Mouse (Mus musculus): Measurements from ENCODE around the gene Lcp1. TPM values are rescaled to one million over a fixed set of nuclear protein-coding genes. Genes with fewer than 3 reads are reported as not detected.

Lcp1 gene
- polyA plus RNA-seq, 1 experiment from 2014 or later = 10.4 TPM

- Histone ChIP-seq H3K27ac (ENCODE audit: low read depth, low read length) (no peak overlapping the region), H3K27me3 (replicated peaks; ENCODE audit: control insufficient read depth, insufficient read depth, low read length) (no peaks in the 10 kb centered on the region), H3K9ac (ENCODE audit: low read depth, low read length) (no peak overlapping the region), H3K4me1 (ENCODE audit: control insufficient read depth, insufficient read depth, low read depth, low read length) (no peaks in the 10 kb centered on the region), H3K4me3 (ENCODE audit: low read length) (no peak overlapping the region), H3K4me2 (ENCODE audit: low read length) (no peak overlapping the region), H3K9me3 (ENCODE audit: control insufficient read depth, low read length) (no peaks in the 10 kb centered on the region), H3K36me3 (ENCODE audit: control insufficient read depth, insufficient read depth, low read length) (no peaks in the 10 kb centered on the region)
- ATAC-seq = no peak
- 90% methylated on average over 8 of the region's 8 CpGs for WGBS
Measured at GRCm38 (mm10) chr14:75174296-75174695, 43.4 kb downstream of the Lcp1 start.

DNA sequence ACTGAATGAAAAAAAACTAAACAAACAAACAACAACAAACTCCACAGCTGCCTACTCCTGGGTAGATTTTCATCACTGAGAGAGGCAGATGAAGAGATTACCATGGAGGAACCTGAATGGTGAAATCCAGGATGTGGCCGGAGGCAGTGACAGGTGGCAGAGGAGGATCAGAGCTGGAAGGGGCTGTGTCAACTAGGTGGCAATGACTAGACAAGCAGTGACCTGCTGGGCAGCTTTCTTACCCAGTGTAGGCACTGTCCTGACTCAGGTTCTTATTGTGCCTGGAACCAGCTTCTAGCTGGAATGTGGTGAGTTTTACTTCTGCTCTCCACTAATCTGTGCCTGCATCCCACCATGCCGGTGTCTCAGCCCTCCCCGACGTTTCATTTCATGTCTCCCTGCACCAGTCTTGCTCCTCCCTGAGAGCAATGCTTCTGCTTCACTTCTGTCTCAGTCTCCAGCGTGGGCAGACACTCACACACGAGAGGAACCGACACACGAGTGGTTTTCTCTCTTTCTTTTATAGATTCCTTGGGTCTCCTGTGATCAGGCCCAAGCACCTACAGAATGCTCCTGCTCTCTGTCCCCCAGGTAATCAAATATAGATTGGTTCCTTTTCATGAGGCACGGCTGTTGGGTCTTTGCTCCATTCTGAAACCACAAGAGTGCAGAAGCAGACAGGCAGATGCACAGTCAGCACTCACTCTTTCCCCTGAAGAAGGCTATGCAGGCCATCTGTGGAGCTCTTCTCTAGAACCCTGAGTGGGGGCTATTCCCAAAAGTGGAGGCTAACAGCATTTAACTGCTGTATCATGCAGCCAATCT lies 44.0 kb downstream of the Lcp1 start:
- no peaks in the 10 kb centered on the region for H3K36me3 ChIP-seq (ENCODE audit: control insufficient read depth, insufficient read depth, low read length)
- no peak overlapping the region for H3K4me2 ChIP-seq (ENCODE audit: low read length)
- H3K9ac ChIP-seq (ENCODE audit: low read depth, low read length) = no peak overlapping the region
- H3K27ac ChIP-seq (ENCODE audit: low read depth, low read length) = no peak overlapping the region
- 88% methylated on average over 9 of the region's 9 CpGs for WGBS
- no peaks in the 10 kb centered on the region for H3K9me3 ChIP-seq (ENCODE audit: control insufficient read depth, low read length)
- ATAC-seq = no peak
- H3K27me3 ChIP-seq (replicated peaks; ENCODE audit: control insufficient read depth, insufficient read depth, low read length) = no peaks in the 10 kb centered on the region
- no peaks in the 10 kb centered on the region for H3K4me1 ChIP-seq (ENCODE audit: control insufficient read depth, insufficient read depth, low read depth, low read length)
- H3K4me3 ChIP-seq (ENCODE audit: low read length) = no peak overlapping the region

DNA sequence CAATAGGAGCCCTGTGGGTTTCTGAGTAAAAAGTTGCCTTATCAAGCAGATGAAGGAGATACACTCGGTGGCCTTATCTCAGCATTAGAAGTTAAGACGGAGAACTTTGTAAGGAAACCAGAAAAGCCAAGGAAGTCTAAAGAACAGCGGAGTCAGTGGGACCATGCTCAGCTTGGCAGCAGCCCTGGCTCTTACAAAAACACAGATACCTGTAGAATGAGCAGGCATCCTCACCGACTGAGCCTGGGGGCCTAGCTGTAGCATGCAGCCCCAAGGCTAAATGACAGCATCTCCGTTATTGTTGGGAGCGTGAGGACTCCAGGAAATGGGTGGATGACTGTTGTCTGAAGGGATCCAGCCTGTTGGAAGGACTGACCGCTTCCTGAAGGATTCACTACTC lies 44.9 kb downstream of the Lcp1 start:
- Histone ChIP-seq H3K4me3 (ENCODE audit: low read length) (no peak overlapping the region), H3K9me3 (ENCODE audit: control insufficient read depth, low read length) (no peaks in the 10 kb centered on the region), H3K27ac (ENCODE audit: low read depth, low read length) (no peak overlapping the region), H3K4me1 (ENCODE audit: control insufficient read depth, insufficient read depth, low read depth, low read length) (no peaks in the 10 kb centered on the region), H3K27me3 (replicated peaks; ENCODE audit: control insufficient read depth, insufficient read depth, low read length) (no peaks in the 10 kb centered on the region), H3K36me3 (ENCODE audit: control insufficient read depth, insufficient read depth, low read length) (no peaks in the 10 kb centered on the region), H3K4me2 (ENCODE audit: low read length) (no peak overlapping the region), H3K9ac (ENCODE audit: low read depth, low read length) (no peak overlapping the region)
- 87% methylated on average over 7 of the region's 7 CpGs for WGBS
- no peak for ATAC-seq

DNA sequence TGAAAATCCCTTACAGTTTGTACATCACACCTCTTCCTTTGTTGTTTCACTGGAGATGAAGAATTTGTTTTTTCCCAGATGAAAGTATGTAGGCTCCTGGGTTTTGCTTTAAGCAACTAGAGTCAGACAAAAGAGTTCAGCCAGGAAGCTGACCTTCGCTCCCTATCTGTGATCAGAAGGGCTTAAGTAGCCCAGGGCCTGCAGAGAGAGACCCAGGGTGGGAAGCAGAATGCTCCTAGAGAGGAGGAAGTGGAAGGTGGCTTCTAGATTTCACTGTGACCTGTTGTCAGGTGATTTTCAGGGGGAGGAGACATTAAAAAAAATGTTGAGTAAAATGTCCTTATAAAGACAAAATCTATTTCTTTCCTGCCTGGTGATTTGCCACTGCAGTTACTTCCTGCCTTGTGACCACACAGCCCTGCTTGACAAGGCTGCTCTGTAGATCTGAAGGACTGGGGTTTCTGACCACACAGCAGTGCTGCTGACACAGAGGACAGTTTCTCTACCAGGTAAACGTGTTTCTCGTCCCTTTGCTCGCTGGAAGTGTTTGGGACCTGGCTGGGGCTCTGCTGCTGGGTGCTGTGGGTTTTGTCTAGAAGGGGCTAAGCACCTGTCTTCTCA lies 45.6 kb downstream of the Lcp1 start:
- no peak for ATAC-seq
- no peak overlapping the region for H3K4me2 ChIP-seq (ENCODE audit: low read length)
- H3K27me3 ChIP-seq (replicated peaks; ENCODE audit: control insufficient read depth, insufficient read depth, low read length) = no peaks in the 10 kb centered on the region
- no peaks in the 10 kb centered on the region for H3K36me3 ChIP-seq (ENCODE audit: control insufficient read depth, insufficient read depth, low read length)
- H3K9me3 ChIP-seq (ENCODE audit: control insufficient read depth, low read length) = no peaks in the 10 kb centered on the region
- H3K4me3 ChIP-seq (ENCODE audit: low read length) = no peak overlapping the region
- WGBS = 73% methylated on average over 4 of the region's 4 CpGs
- H3K27ac ChIP-seq (ENCODE audit: low read depth, low read length) = no peak overlapping the region
- no peak overlapping the region for H3K9ac ChIP-seq (ENCODE audit: low read depth, low read length)
- H3K4me1 ChIP-seq (ENCODE audit: control insufficient read depth, insufficient read depth, low read depth, low read length) = no peaks in the 10 kb centered on the region

- Histone ChIP-seq H3K4me2 (ENCODE audit: low read length) (no peak overlapping the region), H3K4me3 (ENCODE audit: low read length) (no peak overlapping the region), H3K9me3 (ENCODE audit: control insufficient read depth, low read length) (no peaks in the 10 kb centered on the region), H3K4me1 (ENCODE audit: control insufficient read depth, insufficient read depth, low read depth, low read length) (no peaks in the 10 kb centered on the region), H3K36me3 (ENCODE audit: control insufficient read depth, insufficient read depth, low read length) (no peaks in the 10 kb centered on the region), H3K27me3 (replicated peaks; ENCODE audit: control insufficient read depth, insufficient read depth, low read length) (no peaks in the 10 kb centered on the region), H3K9ac (ENCODE audit: low read depth, low read length) (no peak overlapping the region), H3K27ac (ENCODE audit: low read depth, low read length) (no peak overlapping the region)
- 75% methylated on average over 3 of the region's 3 CpGs for WGBS
- no peak for ATAC-seq
Measured at GRCm38 (mm10) chr14:75177400-75177799, 46.5 kb downstream of the Lcp1 start.

GRCm38 (mm10) chr14:75178384-75178793 lies 47.5 kb downstream of the Lcp1 start:
- no peak for ATAC-seq
- WGBS = 85% methylated on average over 14 of the region's 14 CpGs
- H3K4me1 ChIP-seq (ENCODE audit: control insufficient read depth, insufficient read depth, low read depth, low read length) = no peaks in the 10 kb centered on the region
- H3K36me3 ChIP-seq (ENCODE audit: control insufficient read depth, insufficient read depth, low read length) = no peaks in the 10 kb centered on the region
- H3K9me3 ChIP-seq (ENCODE audit: control insufficient read depth, low read length) = no peaks in the 10 kb centered on the region
- no peak overlapping the region for H3K27ac ChIP-seq (ENCODE audit: low read depth, low read length)
- no peak overlapping the region for H3K4me2 ChIP-seq (ENCODE audit: low read length)
- no peak overlapping the region for H3K9ac ChIP-seq (ENCODE audit: low read depth, low read length)
- H3K4me3 ChIP-seq (ENCODE audit: low read length) = no peak overlapping the region
- no peaks in the 10 kb centered on the region for H3K27me3 ChIP-seq (replicated peaks; ENCODE audit: control insufficient read depth, insufficient read depth, low read length)

- ATAC-seq = no peak
- H3K27me3 ChIP-seq (replicated peaks; ENCODE audit: control insufficient read depth, insufficient read depth, low read length) = no peaks in the 10 kb centered on the region
- H3K36me3 ChIP-seq (ENCODE audit: control insufficient read depth, insufficient read depth, low read length) = no peaks in the 10 kb centered on the region
- no peak overlapping the region for H3K4me2 ChIP-seq (ENCODE audit: low read length)
- no peaks in the 10 kb centered on the region for H3K9me3 ChIP-seq (ENCODE audit: control insufficient read depth, low read length)
- WGBS = 88% methylated on average over 10 of the region's 10 CpGs
- H3K9ac ChIP-seq (ENCODE audit: low read depth, low read length) = no peak overlapping the region
- H3K27ac ChIP-seq (ENCODE audit: low read depth, low read length) = no peak overlapping the region
- H3K4me1 ChIP-seq (ENCODE audit: control insufficient read depth, insufficient read depth, low read depth, low read length) = no peaks in the 10 kb centered on the region
- no peak overlapping the region for H3K4me3 ChIP-seq (ENCODE audit: low read length)
Measured at GRCm38 (mm10) chr14:75178801-75179211, 47.9 kb downstream of the Lcp1 start.

- H3K4me3 ChIP-seq (ENCODE audit: low read length) = no peak overlapping the region
- ATAC-seq = no peak
- H3K9me3 ChIP-seq (ENCODE audit: control insufficient read depth, low read length) = no peaks in the 10 kb centered on the region
- H3K9ac ChIP-seq (ENCODE audit: low read depth, low read length) = no peak overlapping the region
- H3K4me1 ChIP-seq (ENCODE audit: control insufficient read depth, insufficient read depth, low read depth, low read length) = no peaks in the 10 kb centered on the region
- no peak overlapping the region for H3K4me2 ChIP-seq (ENCODE audit: low read length)
- H3K27ac ChIP-seq (ENCODE audit: low read depth, low read length) = no peak overlapping the region
- H3K27me3 ChIP-seq (replicated peaks; ENCODE audit: control insufficient read depth, insufficient read depth, low read length) = no peaks in the 10 kb centered on the region
- H3K36me3 ChIP-seq (ENCODE audit: control insufficient read depth, insufficient read depth, low read length) = no peaks in the 10 kb centered on the region
- WGBS = 86% methylated on average over 20 of the region's 20 CpGs
Measured at GRCm38 (mm10) chr14:75179255-75179963, 48.5 kb downstream of the Lcp1 start.

DNA sequence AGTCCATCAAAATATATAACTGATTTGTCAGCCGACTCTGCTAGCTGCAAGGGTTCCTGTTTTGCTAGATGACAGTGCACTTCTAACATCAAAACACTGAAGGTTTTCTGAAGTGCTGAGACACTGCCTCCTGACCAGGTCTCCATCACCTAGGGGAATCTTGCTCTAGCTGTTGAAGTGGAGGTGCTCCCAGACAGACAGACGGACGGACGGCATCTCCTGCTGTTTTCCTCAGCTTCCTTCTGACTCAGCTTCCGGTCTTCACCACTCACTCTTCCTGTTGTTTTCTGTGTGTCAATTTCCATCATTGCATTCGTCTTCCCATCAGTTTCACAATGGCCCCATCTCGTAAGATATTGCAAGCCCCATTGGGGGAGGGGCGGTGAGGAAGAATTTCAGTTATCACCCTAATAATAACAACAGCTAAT lies 49.7 kb downstream of the Lcp1 start:
- ATAC-seq = no peak
- no peaks in the 10 kb centered on the region for H3K36me3 ChIP-seq (ENCODE audit: control insufficient read depth, insufficient read depth, low read length)
- H3K4me1 ChIP-seq (ENCODE audit: control insufficient read depth, insufficient read depth, low read depth, low read length) = no peaks in the 10 kb centered on the region
- no peaks in the 10 kb centered on the region for H3K9me3 ChIP-seq (ENCODE audit: control insufficient read depth, low read length)
- H3K27ac ChIP-seq (ENCODE audit: low read depth, low read length) = no peak overlapping the region
- H3K9ac ChIP-seq (ENCODE audit: low read depth, low read length) = no peak overlapping the region
- H3K4me3 ChIP-seq (ENCODE audit: low read length) = no peak overlapping the region
- H3K4me2 ChIP-seq (ENCODE audit: low read length) = no peak overlapping the region
- WGBS = 86% methylated on average over 8 of the region's 8 CpGs
- H3K27me3 ChIP-seq (replicated peaks; ENCODE audit: control insufficient read depth, insufficient read depth, low read length) = no peaks in the 10 kb centered on the region

Data from hindbrain, embryonic 16.5 days (tissue).